In the genomic region with DNA sequence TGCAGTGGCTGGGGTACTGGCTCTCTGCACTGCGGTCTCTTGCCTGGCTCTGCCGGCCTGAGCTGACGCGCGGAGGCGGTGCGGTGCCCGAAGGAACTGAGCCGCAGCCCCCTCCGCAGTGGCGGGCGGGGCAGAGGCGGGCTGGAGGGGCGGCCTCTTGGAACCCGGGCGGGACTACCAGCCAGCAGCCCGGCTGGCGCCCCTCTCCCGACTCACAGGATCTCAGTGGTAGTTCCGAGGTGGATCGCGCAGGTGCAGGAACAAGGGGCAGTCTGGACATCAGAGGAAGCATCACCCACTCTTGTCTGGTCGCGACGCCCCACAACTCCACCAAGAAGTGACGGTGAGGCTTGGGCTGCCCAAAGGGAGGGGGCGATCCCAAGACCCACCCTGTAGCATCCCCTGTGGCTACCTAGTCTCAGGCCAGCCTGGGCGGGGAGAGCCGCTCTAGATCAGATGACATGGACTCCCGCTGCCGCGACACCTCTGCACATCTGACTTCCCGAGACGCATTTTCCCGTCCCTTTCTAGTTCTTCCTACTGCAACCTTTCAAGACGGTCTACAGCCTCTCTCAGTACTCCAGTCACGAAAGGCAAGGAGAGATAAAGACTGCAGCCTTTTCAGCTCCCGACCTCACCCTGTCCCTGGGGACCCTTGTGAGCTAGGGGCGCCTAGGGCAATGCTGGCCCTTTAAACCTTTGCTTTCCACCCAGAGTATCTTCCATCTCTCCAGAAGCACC, we compare ENCODE assay signal across 8 mouse cellular contexts. TPM values are rescaled to one million over a fixed set of nuclear protein-coding genes. Genes with fewer than 3 reads are reported as not detected.
DNase-seq lines count a peak whose midpoint lies in the region; ATAC-seq and TF ChIP-seq lines count a peak whose summit lies in the region.

No protein-coding gene starts in this region.

- no peaks in the 10 kb centered on the region for H3K9me3 ChIP-seq in embryonic facial prominence, embryonic 12.5 days
- H3K9me3 ChIP-seq in hindbrain, embryonic 12.5 days (replicated peaks), result no peaks in the 10 kb centered on the region
- no peaks in the 10 kb centered on the region for H3K9me3 ChIP-seq in limb, embryonic 14.5 days (ENCODE audit: control insufficient read depth, low read length)

- H3K4me3 ChIP-seq in kidney, adult 2 months (ENCODE audit: insufficient read depth, low read depth, low read length), result peak overlapping the region; percentile 25; the same call in 1 of the 2 replicates
- H3K4me3 ChIP-seq in embryonic facial prominence, embryonic 12.5 days, result peak overlapping the region; percentile 43
- H3K4me3 ChIP-seq in hindbrain, embryonic 12.5 days, result peak overlapping the region; percentile 44
- H3K4me3 ChIP-seq in limb, embryonic 14.5 days (replicated peaks; ENCODE audit: low read length), result peak overlapping the region; percentile 52

- H3K4me1 ChIP-seq in kidney, adult 2 months (ENCODE audit: control insufficient read depth, insufficient read depth, low read length), result no peaks in the 10 kb centered on the region
- peaks cover 11% of the 10 kb centered on the region for H3K4me1 ChIP-seq in embryonic facial prominence, embryonic 12.5 days
- H3K4me1 ChIP-seq in hindbrain, embryonic 12.5 days, result peaks cover 25% of the 10 kb centered on the region
- peaks cover 17% of the 10 kb centered on the region for H3K4me1 ChIP-seq in limb, embryonic 14.5 days (ENCODE audit: control insufficient read depth, insufficient read depth, low read length)

- no peak for TF ChIP-seq CTCF in kidney, adult 2 months (conservative IDR thresholded peaks at IDR 0.05; ENCODE audit: insufficient read depth, insufficient read length, low read depth, low read length)

- no peaks in the 10 kb centered on the region for H3K36me3 ChIP-seq in kidney, adult 2 months (ENCODE audit: control insufficient read depth, insufficient read depth, low read length)
- H3K36me3 ChIP-seq in embryonic facial prominence, embryonic 12.5 days, result no peaks in the 10 kb centered on the region
- no peaks in the 10 kb centered on the region for H3K36me3 ChIP-seq in hindbrain, embryonic 12.5 days
- H3K36me3 ChIP-seq in limb, embryonic 14.5 days (ENCODE audit: control insufficient read depth, insufficient read depth, low read length), result no peaks in the 10 kb centered on the region

- no peak for TF ChIP-seq POLR2A in kidney, adult 2 months (IDR thresholded peaks at IDR 0.05; ENCODE audit: low read depth, low read length)
- no peak for TF ChIP-seq POLR2A in limb, embryonic 14.5 days (IDR thresholded peaks at IDR 0.05; ENCODE audit: borderline replicate concordance, extremely low read depth, insufficient read depth, insufficient read length)

- no peak for DNase-seq in kidney, adult 2 months
- DNase-seq in kidney, adult 11 months, result no peak
- DNase-seq in ZHBTc4 (ENCODE audit: low read depth, low spot score), result peak; percentile 62
- DNase-seq in limb, embryonic 14.5 days (ENCODE audit: low spot score), result peak; percentile 25
- DNase-seq in retina, embryonic 14.5 days (ENCODE audit: low spot score), result peak; percentile 66
- no peak for DNase-seq in ovary, adult 18-20 months (ENCODE audit: low spot score)

- peak; percentile 77; the same call in 1 of the 2 replicates for ATAC-seq in embryonic facial prominence, embryonic 12.5 days (ENCODE audit: insufficient number of reproducible peaks, insufficient read depth, low FRiP score, low TSS enrichment)
- peak; percentile 88 for ATAC-seq in hindbrain, embryonic 12.5 days (ENCODE audit: low FRiP score)
- ATAC-seq in limb, embryonic 14.5 days (ENCODE audit: low FRiP score, low read depth), result peak; percentile 73

- no peak overlapping the region for H3K27ac ChIP-seq in kidney, adult 2 months (ENCODE audit: insufficient read depth, low read depth, low read length)
- no peak overlapping the region for H3K27ac ChIP-seq in embryonic facial prominence, embryonic 12.5 days
- 0 out of 2 replicates have a peak overlapping the region, but pooled peaks have one; percentile 13 for H3K27ac ChIP-seq in hindbrain, embryonic 12.5 days
- H3K27ac ChIP-seq in limb, embryonic 14.5 days (replicated peaks; ENCODE audit: low read depth, low read length), result no peak overlapping the region

- WGBS in kidney, adult 2 months, result under 1% methylated on average over 37 of the region's 39 CpGs
- WGBS in embryonic facial prominence, embryonic 12.5 days, result 1% methylated on average over 35 of the region's 39 CpGs
- 1% methylated on average over 36 of the region's 39 CpGs for WGBS in hindbrain, embryonic 12.5 days
- WGBS in limb, embryonic 14.5 days, result 0% methylated on average over 37 of the region's 39 CpGs

- peak overlapping the region; percentile 74 for H3K4me2 ChIP-seq in embryonic facial prominence, embryonic 12.5 days (replicated peaks)
- peak overlapping the region; percentile 70 for H3K4me2 ChIP-seq in hindbrain, embryonic 12.5 days (replicated peaks)
- H3K4me2 ChIP-seq in limb, embryonic 14.5 days (replicated peaks; ENCODE audit: low read depth, low read length, severe bottlenecking), result peak overlapping the region; percentile 90

- no peaks in the 10 kb centered on the region; the same call in 1 of the 2 replicates for H3K27me3 ChIP-seq in kidney, adult 2 months (replicated peaks; ENCODE audit: control insufficient read depth, insufficient read depth, low read length)
- H3K27me3 ChIP-seq in embryonic facial prominence, embryonic 12.5 days, result peaks cover 60% of the 10 kb centered on the region
- peaks cover 68% of the 10 kb centered on the region for H3K27me3 ChIP-seq in hindbrain, embryonic 12.5 days
- H3K27me3 ChIP-seq in limb, embryonic 14.5 days (ENCODE audit: control insufficient read depth, insufficient read depth, low read length), result peaks cover 48% of the 10 kb centered on the region

- H3K9ac ChIP-seq in embryonic facial prominence, embryonic 12.5 days, result peak overlapping the region; percentile 12
- H3K9ac ChIP-seq in hindbrain, embryonic 12.5 days, result peak overlapping the region; percentile 58
- H3K9ac ChIP-seq in limb, embryonic 14.5 days (ENCODE audit: low read depth, low read length, severe bottlenecking), result peak overlapping the region; percentile 54

RNA-seq across cellular contexts. Expression of a gene that starts 0.8 kb away (rescaled TPM):
- 0.14 and 0.33 TPM in 2 replicates for polyA plus RNA-seq in kidney, adult 2 months (2012; rRNA removed)
- 3.7 TPM in 2 replicates for polyA plus RNA-seq in embryonic facial prominence, embryonic 12.5 days (2016; fragmentation: Nextera tagmentation; extraction: Ambion mirVana)
- 8.8 and 11.0 TPM in 2 replicates for polyA plus RNA-seq in hindbrain, embryonic 12.5 days (2016; fragmentation: Nextera tagmentation; extraction: Ambion mirVana)
- polyA plus RNA-seq in limb, embryonic 14.5 days (2012; rRNA removed), result 2.0 and 2.5 TPM in 2 replicates
- 0.22 and 1.1 TPM in 2 replicates for polyA plus RNA-seq in limb, embryonic 14.5 days (2014; fragmentation: Nextera tagmentation; extraction: Ambion mirVana)

RNA-seq across cellular contexts. Expression of a gene that starts 21.3 kb away (rescaled TPM):
- polyA plus RNA-seq in kidney, adult 2 months (2012; rRNA removed), result 16.4 and 18.1 TPM in 2 replicates
- polyA plus RNA-seq in embryonic facial prominence, embryonic 12.5 days (2016; fragmentation: Nextera tagmentation; extraction: Ambion mirVana), result 30.5 and 31.4 TPM in 2 replicates
- 16.6 and 20.1 TPM in 2 replicates for polyA plus RNA-seq in hindbrain, embryonic 12.5 days (2016; fragmentation: Nextera tagmentation; extraction: Ambion mirVana)
- 28.0 and 33.0 TPM in 2 replicates for polyA plus RNA-seq in limb, embryonic 14.5 days (2012; rRNA removed)
- 38.8 and 44.1 TPM in 2 replicates for polyA plus RNA-seq in limb, embryonic 14.5 days (2014; fragmentation: Nextera tagmentation; extraction: Ambion mirVana)

RNA-seq across cellular contexts. Expression of a gene that starts 21.3 kb away (rescaled TPM):
- polyA plus RNA-seq in kidney, adult 2 months (2012; rRNA removed), result 0.30 TPM in 1 of 2 replicates, not detected in the other
- polyA plus RNA-seq in embryonic facial prominence, embryonic 12.5 days (2016; fragmentation: Nextera tagmentation; extraction: Ambion mirVana), result not detected in 2 replicates
- polyA plus RNA-seq in hindbrain, embryonic 12.5 days (2016; fragmentation: Nextera tagmentation; extraction: Ambion mirVana), result 0.20 TPM in 1 of 2 replicates, not detected in the other
- not detected in 2 replicates for polyA plus RNA-seq in limb, embryonic 14.5 days (2012; rRNA removed)
- not detected in 2 replicates for polyA plus RNA-seq in limb, embryonic 14.5 days (2014; fragmentation: Nextera tagmentation; extraction: Ambion mirVana)

RNA-seq across cellular contexts. Expression of a gene that starts 21.4 kb away (rescaled TPM):
- 21.8 and 23.2 TPM in 2 replicates for polyA plus RNA-seq in kidney, adult 2 months (2012; rRNA removed)
- polyA plus RNA-seq in embryonic facial prominence, embryonic 12.5 days (2016; fragmentation: Nextera tagmentation; extraction: Ambion mirVana), result 36.9 and 39.9 TPM in 2 replicates
- polyA plus RNA-seq in hindbrain, embryonic 12.5 days (2016; fragmentation: Nextera tagmentation; extraction: Ambion mirVana), result 40.0 and 42.6 TPM in 2 replicates
- 27.4 and 43.5 TPM in 2 replicates for polyA plus RNA-seq in limb, embryonic 14.5 days (2012; rRNA removed)
- polyA plus RNA-seq in limb, embryonic 14.5 days (2014; fragmentation: Nextera tagmentation; extraction: Ambion mirVana), result 43.0 and 43.6 TPM in 2 replicates

RNA-seq across cellular contexts. Expression of a gene that starts 31.0 kb away (rescaled TPM):
- polyA plus RNA-seq in kidney, adult 2 months (2012; rRNA removed), result 5.4 and 5.8 TPM in 2 replicates
- polyA plus RNA-seq in embryonic facial prominence, embryonic 12.5 days (2016; fragmentation: Nextera tagmentation; extraction: Ambion mirVana), result 2.1 and 2.4 TPM in 2 replicates
- 9.1 TPM in 2 replicates for polyA plus RNA-seq in hindbrain, embryonic 12.5 days (2016; fragmentation: Nextera tagmentation; extraction: Ambion mirVana)
- polyA plus RNA-seq in limb, embryonic 14.5 days (2012; rRNA removed), result 4.3 and 5.9 TPM in 2 replicates
- 1.0 and 1.1 TPM in 2 replicates for polyA plus RNA-seq in limb, embryonic 14.5 days (2014; fragmentation: Nextera tagmentation; extraction: Ambion mirVana)

Comparison
In these comparisons a context has a peak if more than half of its experiments do, and no peak if none do; other contexts are left out.
1. DNase-seq: peak in ZHBTc4 (single experiment), limb, embryonic 14.5 days (single experiment) and retina, embryonic 14.5 days (single experiment); none in kidney, adult 2 months (single experiment), kidney, adult 11 months (single experiment) and ovary, adult 18-20 months (single experiment).
2. Peak in every context shown above with its lines, with median percentiles within 50 percentile points of each other: H3K4me3 ChIP-seq, ATAC-seq, H3K4me2 ChIP-seq and H3K9ac ChIP-seq.